Mouse (Mus musculus) erythroid progenitor cell, adult 5-6 weeks (primary cell): ENCODE data around the gene Rpap1. TPM values are rescaled to one million over a fixed set of nuclear protein-coding genes. Genes with fewer than 3 reads are reported as not detected.

Source experiments
- ATAC-seq: replicated peaks from 2 replicates; pipeline ENCODE4 v1.8.0; 2016; ENCODE audit warnings: moderate number of reproducible peaks, mild to moderate bottlenecking, moderate TSS enrichment, inconsistent platforms; ENCODE audit not compliant: poor library complexity, low FRiP score, severe bottlenecking
- total RNA-seq, 2 experiments: library from RNA; stranded (forward) in 1 of 2; stranded (reverse) in 1 of 2; fragments of 150-400 nt in 1 of 2; fragments of 186-747, 209-891 nt in 1 of 2; gene quantifications; 2 replicates each; pipeline versions ENCODE4 v1.2.3 to v1.2.4; 2015 to 2017; ENCODE audit warnings: low replicate concordance in 2 of 2

The Rpap1 gene
- total RNA-seq, 2 experiments from 2014 or later, result 0.42 to 2.8 TPM

DNA sequence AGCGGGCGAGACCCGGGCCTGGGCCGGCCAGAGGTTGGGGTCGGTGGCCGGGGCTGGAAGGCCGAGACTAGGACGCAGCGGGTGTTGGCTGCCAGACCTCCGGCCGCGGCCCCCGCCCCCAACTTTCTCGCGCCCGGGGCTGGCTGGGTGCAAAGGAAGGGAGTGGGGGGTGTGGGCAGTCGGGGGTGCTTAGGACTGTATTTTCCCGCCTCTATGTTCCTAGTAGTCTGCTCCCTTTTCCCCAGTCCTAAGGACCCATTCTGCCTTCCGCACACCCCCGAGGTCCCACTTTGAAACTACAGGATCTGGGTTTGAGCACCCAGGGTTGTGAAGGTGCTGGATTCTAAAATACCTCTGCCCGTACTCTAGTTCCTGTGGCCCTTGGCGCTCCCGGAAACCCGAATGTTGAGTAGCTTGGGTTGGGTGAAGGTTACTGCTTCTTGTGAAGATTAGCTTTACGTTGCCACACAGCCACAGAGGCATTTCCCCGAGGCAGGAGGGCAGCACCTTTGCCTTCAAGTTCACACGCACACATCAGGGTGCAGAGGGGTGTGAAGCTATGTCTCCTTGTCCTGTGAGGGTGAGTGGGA lies 12.7 kb upstream of the Rpap1 start:
- ATAC-seq, result no peak

DNA sequence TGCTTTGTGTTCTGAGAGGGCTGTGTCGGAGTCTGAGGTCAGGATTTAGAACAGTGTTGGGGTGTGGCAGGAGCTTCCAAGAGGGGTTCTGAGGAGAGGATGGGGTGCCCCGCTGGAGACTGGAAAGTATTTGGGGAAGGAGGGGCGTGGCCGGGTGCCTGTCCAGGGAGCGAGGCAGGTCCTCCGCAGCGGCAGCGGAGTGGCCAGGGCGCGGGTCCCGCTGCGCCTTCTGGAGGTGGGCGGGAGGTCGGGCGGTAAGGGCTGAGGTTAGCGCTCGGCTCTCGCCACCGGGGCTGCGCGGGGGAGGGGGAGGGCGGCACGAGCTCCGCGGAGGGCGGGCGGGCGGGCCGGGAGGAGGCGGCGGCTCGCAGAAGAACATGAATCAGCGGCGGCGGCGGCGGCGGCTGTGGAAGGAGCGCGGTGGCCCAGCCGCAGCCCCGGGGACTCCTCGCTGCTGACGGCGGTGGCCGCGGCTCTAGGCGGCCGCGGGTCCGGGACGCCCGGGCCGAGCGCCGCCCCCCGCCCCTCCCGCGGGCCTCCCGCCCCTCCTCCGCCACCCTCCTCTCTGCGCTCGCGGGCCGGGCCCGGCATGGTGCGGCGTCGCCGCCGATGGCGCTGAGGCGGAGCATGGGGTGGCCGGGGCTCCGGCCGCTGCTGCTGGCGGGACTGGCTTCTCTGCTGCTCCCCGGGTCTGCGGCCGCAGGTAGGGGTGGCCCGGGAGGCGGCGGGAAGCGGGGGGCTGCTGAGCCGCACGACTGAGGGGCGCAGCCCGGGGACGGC lies 12.0 kb upstream of the Rpap1 start:
- ATAC-seq, result no peak

DNA sequence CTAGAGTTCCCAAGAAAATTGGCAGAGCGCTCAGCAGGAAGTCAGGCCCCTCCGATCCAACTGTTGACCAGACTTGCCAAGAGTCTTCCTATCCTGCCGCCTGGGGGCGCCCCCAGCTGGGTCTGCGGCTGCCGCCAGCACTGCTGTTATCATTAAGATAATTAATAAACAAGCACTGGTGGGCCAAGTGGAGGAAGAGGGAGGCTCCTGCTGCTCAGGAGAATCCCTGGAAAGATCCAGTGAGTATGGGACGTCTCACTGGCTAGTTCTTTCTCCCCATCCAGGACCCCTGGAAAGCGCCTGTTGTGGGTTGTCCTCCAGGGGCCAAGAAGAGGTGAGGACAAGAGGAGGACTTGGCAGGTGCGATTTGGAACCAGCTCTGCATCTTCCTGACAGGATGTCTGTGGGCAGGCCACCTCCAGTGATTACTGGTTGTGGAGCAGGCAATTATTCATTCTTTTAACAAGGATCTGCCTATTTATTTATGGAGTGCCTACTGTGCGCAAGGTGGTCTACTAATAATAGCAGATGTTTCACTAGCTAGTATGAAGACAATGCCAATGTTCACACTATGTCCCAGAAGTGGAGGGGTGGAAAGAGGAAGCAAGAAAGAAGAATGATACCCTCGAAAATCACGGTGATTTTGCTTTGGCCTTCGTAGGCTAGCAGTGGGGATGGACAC lies 11.1 kb upstream of the Rpap1 start:
- ATAC-seq, result 0 out of 2 replicates have a peak, but pooled peaks have one; percentile 34

DNA sequence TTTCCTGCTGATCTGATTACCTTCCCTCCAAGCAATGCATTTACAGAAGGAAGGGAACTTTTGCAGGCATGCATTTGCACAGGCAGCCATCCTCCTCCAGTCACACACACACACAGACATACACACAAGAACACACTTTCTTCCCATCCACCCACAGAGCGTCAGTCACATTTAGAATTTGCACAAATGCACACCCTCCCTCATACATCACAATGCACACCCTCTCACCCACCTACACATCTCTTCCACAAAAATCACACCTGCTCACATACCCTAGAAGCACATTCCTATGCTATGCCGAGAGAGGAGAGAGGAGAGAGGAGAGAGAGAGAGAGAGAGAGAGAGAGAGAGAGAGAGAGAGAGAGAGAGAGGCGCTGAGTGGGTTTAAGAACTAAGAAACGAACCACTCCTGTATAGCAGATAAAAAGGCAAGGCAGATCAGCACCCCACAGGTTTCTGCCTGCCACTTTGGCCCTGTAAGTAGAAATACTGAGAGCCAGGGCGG lies 10.0 kb upstream of the Rpap1 start, which contains the start of gene Tyro3:
Tyro3 (plus strand) TSS at position 455 of the 505 bp plus-strand sequence.
- ATAC-seq, result no peak

DNA sequence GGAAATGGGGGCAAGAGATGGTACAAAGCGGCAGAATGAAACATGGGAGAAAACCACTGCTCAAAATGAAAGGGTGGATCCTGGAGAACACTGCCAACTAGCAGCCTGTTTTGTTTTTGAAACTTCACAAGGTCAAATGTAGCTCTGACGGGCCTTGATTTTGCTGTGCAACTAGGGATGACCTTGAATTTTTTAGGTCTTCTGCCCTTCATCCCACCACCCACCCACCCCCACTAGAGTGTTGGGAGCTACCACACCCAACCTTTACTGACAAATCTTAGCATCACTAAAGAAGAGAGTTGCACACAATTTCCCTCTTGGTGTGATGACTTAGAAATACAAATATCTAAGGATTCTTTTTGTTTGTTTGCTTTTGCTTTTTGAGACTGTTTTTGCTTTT lies 2.7 kb upstream of the Rpap1 start:
- no peak for ATAC-seq

DNA sequence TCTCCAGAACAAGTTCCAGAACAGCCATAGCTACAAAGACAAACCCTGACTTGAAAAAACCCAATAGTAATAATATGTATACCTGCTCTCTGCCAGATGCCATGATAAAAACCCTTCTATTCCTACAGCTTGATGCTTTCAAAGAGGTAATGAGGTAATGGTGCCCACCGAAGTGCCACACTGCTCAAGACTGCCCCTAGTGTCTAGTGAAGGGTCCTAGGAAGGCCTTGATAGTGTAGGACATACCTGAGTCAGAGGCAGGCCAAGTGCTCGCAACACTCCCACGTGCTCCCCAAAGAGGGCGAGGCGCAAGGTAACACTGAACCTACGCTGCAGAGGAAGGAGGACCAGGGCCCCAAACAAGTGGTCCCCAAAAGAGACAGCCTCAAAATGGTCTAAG lies 20.1 kb downstream of the Rpap1 start:
- no peak for ATAC-seq

DNA sequence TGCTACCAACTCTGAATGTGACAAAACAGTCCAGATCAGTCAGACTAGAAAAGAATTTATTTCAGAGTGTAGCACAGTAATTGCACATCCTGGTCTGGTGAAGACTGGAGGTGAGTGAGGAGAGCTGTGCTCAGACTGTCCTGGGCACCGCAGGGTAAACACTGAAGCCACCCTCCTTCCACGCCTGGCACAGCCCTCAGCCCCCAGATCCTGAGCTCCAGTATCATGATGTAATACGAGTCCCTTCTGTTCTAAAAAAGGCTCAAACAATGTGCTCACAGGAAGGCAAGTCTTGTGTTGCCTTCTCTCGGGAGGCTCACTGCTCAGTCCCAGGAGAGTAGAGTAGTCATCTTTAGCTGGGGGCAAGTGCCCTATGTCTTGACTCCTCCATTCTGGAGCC lies 23.4 kb downstream of the Rpap1 start:
- ATAC-seq, result no peak

DNA sequence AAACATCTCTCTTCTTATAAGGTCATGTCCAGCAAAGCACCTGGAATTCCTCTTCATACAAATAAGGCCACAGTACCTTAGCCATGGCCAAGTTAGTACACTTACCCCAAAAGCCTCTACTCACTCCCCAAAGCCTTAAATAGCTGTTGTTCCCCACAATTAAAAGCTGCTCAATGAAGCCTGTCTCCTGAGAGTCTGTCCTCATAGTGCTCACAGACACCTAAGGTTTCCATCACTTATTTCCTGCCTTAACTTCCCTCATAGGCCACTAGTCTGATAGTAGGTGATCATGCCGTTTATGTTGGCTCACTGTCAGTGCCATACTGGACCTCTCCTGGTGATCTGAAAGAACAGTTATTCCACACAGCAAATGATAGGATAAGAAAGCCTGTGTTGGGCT lies 25.1 kb downstream of the Rpap1 start:
- ATAC-seq, result no peak

DNA sequence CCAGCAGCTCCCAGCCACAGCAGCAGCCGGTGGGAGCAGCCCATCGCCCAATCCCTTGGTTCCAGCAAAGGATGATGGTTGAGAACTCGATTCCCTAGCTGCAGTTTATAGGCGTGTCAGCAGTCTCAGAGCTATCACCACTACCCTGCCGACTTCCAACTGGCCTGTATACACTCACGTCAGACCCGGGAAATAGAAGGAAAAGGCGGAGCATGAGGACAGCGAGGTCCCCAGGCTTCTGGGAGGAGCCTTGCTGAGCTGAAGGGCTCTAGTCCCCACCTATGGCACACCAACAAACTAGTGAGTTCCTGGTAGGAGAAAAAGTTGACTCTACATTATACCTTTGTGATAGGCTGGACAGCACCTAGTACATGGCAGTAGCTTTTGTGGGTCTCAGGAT lies 27.1 kb downstream of the Rpap1 start, which contains the start of gene Ltk:
Ltk (minus strand) TSS at position 181 of the 400 bp plus-strand sequence.
- no peak for ATAC-seq

DNA sequence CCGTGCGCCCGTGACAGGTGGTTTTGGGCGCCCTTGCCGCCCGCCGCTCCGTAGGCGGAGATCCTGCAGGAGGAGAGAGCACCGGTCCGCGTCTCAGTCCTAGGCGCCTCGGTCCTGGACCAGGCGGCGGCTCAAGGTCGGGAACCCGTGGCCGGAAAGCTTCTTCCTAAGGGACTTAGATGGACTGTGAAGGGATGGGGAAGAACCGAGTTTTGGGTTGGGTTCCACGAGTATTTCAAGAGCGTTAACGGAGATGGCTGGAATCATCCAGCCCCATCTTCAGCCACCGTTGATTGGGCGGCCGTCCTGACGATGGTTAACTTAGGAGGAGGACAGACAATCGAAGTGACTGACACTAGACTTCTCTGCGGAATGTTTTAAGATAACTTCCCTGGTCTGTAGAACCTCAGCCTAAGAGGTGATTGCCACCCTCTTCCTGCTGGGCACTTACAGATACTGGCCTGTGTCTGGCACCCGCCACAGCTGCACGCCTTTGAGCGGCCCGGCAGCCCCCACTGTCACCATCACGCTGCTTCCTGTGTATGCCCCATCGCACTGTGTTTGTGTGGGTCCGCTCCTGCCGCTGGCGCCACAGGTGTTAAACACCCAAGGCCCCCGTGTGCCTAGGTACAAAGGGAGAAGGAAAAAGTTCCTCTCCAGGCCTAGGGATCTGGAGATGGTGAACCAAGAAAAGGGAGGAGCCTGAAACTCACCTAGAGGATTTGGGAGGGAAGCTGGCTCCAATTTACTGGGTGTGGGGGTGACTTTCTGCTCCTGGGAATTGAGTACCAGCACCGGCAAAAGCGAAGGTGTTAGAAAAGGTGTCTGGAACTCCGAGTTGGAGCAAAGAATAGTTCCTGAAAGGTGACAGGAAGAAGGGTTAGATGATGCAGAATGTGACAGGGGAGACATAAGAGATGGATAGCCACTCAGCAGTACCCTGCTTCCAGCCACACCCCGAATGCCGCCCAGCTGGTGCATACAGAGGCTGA lies 28.2 kb downstream of the Rpap1 start:
- ATAC-seq, result no peak

DNA sequence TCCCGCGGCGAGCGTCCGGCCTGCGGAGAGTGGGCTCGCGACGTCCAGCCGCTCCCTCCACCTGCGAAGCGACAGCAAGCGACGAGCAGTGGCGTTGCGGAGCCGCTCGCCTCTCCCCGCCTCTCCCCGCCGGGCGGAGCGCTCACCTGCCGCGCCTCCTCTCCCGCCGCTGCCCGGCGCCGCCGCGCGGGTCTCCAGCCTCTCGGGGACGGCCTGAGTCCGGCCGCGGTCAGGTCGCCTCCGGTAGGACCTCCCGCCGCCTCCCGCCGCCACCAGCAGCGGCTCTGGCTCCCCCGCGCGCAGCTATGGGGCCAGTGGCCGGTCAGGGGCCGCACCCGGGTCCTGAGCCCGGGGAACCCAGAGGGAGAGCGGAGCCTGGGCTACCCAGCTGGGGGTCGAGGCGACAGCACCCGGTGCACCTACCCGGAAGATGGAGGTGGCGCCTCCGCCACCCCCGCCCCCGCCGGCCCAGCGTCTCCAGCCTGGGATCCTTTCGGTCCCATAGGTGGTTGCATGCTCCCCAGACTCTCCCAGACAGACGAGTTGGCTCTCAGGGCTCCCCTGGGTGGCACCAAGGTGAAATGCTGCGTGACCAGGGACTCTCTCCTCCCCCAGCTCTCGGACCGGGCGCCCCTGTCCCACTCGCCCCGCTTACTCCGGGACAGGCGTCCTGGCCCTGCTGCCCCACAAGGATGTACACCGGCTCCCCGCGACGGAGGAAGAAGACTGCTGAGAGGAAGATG lies 29.1 kb downstream of the Rpap1 start:
- ATAC-seq, result no peak

DNA sequence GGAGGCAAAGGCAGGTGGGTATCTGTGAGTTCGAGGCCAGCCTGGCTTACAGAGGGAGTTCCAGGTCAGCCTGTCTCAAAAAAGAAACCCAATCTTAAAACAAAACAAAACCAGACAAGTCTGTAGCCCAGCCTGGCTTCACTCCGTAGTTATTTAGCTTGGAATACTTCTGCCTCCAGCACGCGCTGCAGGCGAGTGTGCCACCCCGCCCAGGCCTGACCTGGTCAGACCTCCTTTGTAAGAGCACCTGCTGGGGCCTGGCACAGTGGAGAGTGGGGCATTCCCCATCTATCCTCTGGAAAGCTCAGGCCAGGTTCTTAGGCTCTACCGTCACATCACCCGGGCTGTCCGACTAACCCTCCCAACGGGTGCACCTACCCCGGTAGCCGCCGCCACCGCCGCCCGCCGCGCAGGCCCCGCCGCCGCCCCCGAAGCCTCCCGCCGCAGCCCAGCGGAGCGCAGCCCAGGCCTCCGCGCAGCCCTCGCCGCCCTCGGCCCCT lies 29.7 kb downstream of the Rpap1 start:
- ATAC-seq, result no peak

DNA sequence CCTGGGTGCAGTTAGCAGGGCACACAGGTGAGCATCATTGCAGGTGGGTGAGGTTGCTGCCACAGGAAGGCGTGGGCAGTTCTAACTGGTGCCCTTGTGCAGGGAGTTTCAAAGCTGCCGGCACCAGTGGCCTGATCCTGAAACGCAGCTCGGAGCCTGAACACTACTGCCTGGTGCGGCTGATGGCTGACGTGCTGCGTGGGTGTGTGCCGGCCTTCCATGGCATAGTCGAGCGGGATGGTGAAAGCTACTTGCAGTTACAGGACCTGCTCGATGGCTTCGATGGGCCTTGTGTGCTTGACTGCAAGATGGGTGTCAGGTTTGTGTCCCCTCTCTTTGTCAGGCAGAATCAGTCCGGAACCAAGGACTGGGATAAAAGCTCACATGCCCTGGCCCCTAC lies 38.1 kb downstream of the Rpap1 start:
- ATAC-seq, result no peak

DNA sequence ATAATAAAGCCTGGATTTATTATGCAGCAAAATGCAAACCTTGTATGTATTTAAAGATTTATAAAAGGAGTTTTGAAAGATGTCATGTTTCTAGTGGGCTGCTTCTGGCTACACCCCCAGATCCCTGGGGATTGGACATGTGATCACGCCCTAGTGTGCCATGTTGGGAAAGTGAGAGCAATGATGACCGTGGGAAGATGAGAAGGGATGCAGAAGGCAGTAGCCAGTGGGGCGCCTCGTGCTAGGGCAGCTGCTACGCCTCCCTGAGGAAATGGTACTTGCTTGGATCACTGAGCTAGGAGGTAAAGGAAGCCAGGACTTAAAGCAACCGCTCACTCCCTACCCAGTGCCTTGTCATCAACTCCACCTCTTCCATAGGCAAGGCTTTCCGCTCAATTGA lies 39.8 kb downstream of the Rpap1 start:
- ATAC-seq, result no peak

DNA sequence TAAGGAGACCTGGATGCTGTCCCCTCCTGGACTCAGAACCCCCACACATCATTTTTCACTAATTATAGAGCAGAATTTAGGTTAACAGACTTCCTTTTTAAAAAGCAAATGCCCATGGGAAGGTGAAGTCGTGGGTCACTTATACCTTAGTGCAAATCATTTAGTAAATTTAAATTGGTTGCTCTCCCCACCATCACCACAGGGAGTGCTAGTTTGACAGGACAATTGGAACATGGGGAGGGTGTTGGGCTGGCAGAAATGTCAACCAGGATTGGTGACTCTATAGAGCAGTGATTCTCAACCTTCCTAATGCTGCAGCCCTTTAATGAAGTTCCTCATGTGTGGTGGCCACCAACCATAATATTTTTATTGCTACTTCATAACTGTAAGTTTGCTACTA lies 42.1 kb downstream of the Rpap1 start:
- no peak for ATAC-seq

DNA sequence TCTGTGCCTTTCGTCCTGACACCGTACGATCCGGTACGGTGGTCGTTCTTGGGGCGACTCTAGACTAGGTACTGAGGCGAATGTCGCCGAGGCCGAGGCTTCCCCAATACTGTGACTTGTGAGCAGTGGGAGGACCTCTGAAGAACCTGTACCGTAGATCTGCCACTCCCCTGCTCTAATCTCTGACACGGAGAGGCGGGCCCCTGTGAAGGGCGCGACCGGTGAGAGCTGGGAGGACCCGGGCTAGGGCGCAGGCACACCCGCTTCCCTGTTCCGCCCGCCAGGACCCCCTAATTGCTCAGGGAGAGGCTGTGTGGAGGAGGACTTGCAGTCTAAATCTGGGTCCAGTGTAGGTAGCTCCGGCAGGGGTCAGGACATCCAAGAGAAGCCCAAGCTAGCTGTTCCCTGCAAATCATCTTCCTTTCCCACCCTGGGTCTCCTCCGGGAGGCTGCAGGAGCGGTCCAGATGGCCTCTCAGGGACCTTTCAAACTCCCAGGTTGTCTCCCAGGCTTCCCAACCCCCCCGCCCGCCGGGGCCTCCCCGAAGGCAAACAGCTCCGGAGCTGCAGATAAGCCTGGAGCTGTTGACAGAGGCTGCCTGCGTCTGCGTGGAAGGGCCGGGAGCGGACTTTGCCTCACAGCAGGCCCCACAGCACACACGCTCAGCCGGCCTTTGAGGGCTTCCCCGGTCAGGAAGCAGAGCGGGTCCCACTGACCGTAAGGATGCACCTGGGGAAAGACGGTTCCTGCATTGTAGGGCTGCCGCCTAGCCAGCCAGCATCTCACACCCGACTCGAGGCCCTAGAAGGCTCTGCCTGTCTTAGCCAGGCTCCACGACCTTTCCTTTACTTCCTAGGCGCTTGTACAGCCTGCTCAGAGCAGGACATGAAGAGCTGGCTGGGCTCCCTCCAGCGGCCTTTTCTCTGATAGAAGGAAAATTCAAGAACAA lies 42.9 kb downstream of the Rpap1 start:
- ATAC-seq, result peak; percentile 13; the same call in 1 of the 2 replicates

DNA sequence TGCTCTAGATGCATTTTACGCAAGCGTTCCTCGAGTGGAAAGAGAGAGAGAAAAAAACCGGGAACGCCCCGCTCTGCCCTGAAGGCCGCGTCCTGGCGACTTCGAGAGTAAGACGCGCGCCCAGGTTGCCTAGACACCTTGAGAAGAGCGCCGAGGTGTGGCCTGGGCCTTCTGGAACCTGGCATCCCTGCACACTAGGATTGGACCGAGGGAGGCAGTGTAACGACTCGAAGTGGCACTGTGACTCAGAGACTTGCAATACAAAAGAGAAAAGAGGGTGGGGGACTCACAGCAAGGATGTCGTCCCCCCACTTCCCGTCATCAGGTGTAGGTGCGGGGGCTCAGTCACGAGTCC lies 43.6 kb downstream of the Rpap1 start:
- no peak for ATAC-seq
